Mouse (Mus musculus) macrophage (primary cell): ENCODE results near the gene Ccp110. TPM values are rescaled to one million over a fixed set of nuclear protein-coding genes. Genes with fewer than 3 reads are reported as not detected.

Experiments used
- H3K27ac ChIP-seq: fragments of 350-480 bp; formaldehyde crosslinking; 2 replicates; pipeline ENCODE4 v1.9.0; 2021
- H3K36me3 ChIP-seq: fragments of 350-480 bp; formaldehyde crosslinking; 2 replicates; pipeline ENCODE4 v1.9.0; 2021; ENCODE audit errors: inconsistent target
- H3K4me3 ChIP-seq: fragments of 350-480 bp; formaldehyde crosslinking; 2 replicates; pipeline ENCODE4 v1.9.0; 2021; ENCODE audit errors: inconsistent target
- H3K79me2 ChIP-seq: fragments of 350-480 bp; formaldehyde crosslinking; 2 replicates; pipeline ENCODE4 v1.9.0; 2021; ENCODE audit errors: inconsistent target
- WGBS: methylation state at CpG from one replicate; pipeline ENCODE4 v1.1.7; 2026; ENCODE audit warnings: inconsistent platforms; ENCODE audit not compliant: missing documents; 5-methylcytosine and 5-hydroxymethylcytosine counted together
- polyA plus RNA-seq: library from polyadenylated mRNA; stranded (reverse); fragments of 250-400 nt; gene quantifications from 3 replicates; pipeline ENCODE4 v1.2.4, GENCODE M21; 2018; ENCODE audit warnings: inconsistent platforms

The Ccp110 gene
- polyA plus RNA-seq, 1 experiment from 2014 or later = 3.7 TPM

- peaks cover 60% of the 10 kb centered on the region for H3K36me3 ChIP-seq
- WGBS = 99% methylated on average over 8 of the region's 8 CpGs
- H3K4me3 ChIP-seq = no peak overlapping the region
Measured at GRCm38 (mm10) chr7:118769208-118769607, 56.9 kb downstream of the Ccp110 start.

GRCm38 (mm10) chr7:118769655-118770054 is 57.3 kb downstream of the Ccp110 start:
- WGBS = 64% methylated on average over 1 of the region's 1 CpGs
- H3K4me3 ChIP-seq = no peak overlapping the region
- no peaks in the 10 kb centered on the region for H3K79me2 ChIP-seq
- peaks cover 60% of the 10 kb centered on the region for H3K36me3 ChIP-seq
- no peak overlapping the region for H3K27ac ChIP-seq

More at GRCm38 (mm10) chr7:118769208-118769607, 56.9 kb downstream of the Ccp110 start:
- no peaks in the 10 kb centered on the region for H3K79me2 ChIP-seq
- no peak overlapping the region for H3K27ac ChIP-seq

GRCm38 (mm10) chr7:118773027-118773426 is 60.7 kb downstream of the Ccp110 start:
- peaks cover 69% of the 10 kb centered on the region for H3K36me3 ChIP-seq

GRCm38 (mm10) chr7:118775991-118776390 is 63.6 kb downstream of the Ccp110 start:
- H3K79me2 ChIP-seq = no peaks in the 10 kb centered on the region
- H3K36me3 ChIP-seq = peaks cover 78% of the 10 kb centered on the region
- no peak overlapping the region for H3K4me3 ChIP-seq
- 100% methylated on average over 7 of the region's 7 CpGs for WGBS
- H3K27ac ChIP-seq = no peak overlapping the region

More at GRCm38 (mm10) chr7:118773027-118773426, 60.7 kb downstream of the Ccp110 start:
- no peak overlapping the region for H3K4me3 ChIP-seq
- no peak overlapping the region for H3K27ac ChIP-seq
- 92% methylated on average over 12 of the region's 12 CpGs for WGBS
- no peaks in the 10 kb centered on the region for H3K79me2 ChIP-seq

- WGBS = 92% methylated on average over 9 of the region's 9 CpGs
- Histone ChIP-seq H3K4me3 (no peak overlapping the region), H3K27ac (no peak overlapping the region), H3K79me2 (no peaks in the 10 kb centered on the region), H3K36me3 (peaks cover 79% of the 10 kb centered on the region)
Measured at GRCm38 (mm10) chr7:118776491-118776890, 64.1 kb downstream of the Ccp110 start.

- no peak overlapping the region for H3K4me3 ChIP-seq
- H3K36me3 ChIP-seq = peaks cover 81% of the 10 kb centered on the region
- 68% methylated on average over 10 of the region's 10 CpGs for WGBS
- peak overlapping the region; percentile 47 for H3K27ac ChIP-seq
- H3K79me2 ChIP-seq = no peaks in the 10 kb centered on the region
Measured at GRCm38 (mm10) chr7:118777598-118778394, 65.4 kb downstream of the Ccp110 start.

- peaks cover 83% of the 10 kb centered on the region for H3K36me3 ChIP-seq
- 88% methylated on average over 6 of the region's 6 CpGs for WGBS
- peak overlapping the region; percentile 47 for H3K27ac ChIP-seq
- no peaks in the 10 kb centered on the region; the same call in 1 of the 2 replicates for H3K79me2 ChIP-seq
- H3K4me3 ChIP-seq = no peak overlapping the region
Measured at GRCm38 (mm10) chr7:118778561-118778960, 66.2 kb downstream of the Ccp110 start.

GRCm38 (mm10) chr7:118783305-118784001 is 71.1 kb downstream of the Ccp110 start:
- Histone ChIP-seq H3K4me3 (no peak overlapping the region), H3K27ac (peak overlapping the region; percentile 88; the same call in 1 of the 2 replicates), H3K79me2 (no peaks in the 10 kb centered on the region; the same call in 1 of the 2 replicates), H3K36me3 (peaks cover 63% of the 10 kb centered on the region)
- 92% methylated on average over 10 of the region's 11 CpGs for WGBS

- Histone ChIP-seq H3K27ac (peak overlapping the region; percentile 88), H3K36me3 (peaks cover 68% of the 10 kb centered on the region; the same call in 1 of the 2 replicates), H3K4me3 (no peak overlapping the region), H3K79me2 (no peaks in the 10 kb centered on the region; the same call in 1 of the 2 replicates)
- WGBS = 94% methylated on average over 6 of the region's 6 CpGs
Measured at GRCm38 (mm10) chr7:118786091-118786490, 73.7 kb downstream of the Ccp110 start.

Other genes starting within 250 kb of the Ccp110 start
- gene Itpripl2, start 220.6 kb upstream of the Ccp110 start, polyA plus RNA-seq = 40.3 to 54.1 TPM (median 50.5 TPM) in 3 replicates
- 12.6 to 42.8 TPM (median 37.7 TPM) in 3 replicates for gene Coq7, start 179.2 kb upstream of the Ccp110 start, polyA plus RNA-seq
- not detected in 3 replicates for gene Tmc7, start 127.8 kb upstream of the Ccp110 start, polyA plus RNA-seq
- gene Tmc5, start 115.3 kb upstream of the Ccp110 start, polyA plus RNA-seq = not detected in 3 replicates
- gene Gde1, start 6.8 kb upstream of the Ccp110 start, polyA plus RNA-seq = 51.1 to 88.2 TPM (median 86.2 TPM) in 3 replicates
- gene Vps35l, start 27.7 kb downstream of the Ccp110 start, polyA plus RNA-seq = 93.8 to 123 TPM (median 106 TPM) in 3 replicates
- 1.2 to 2.7 TPM (median 1.6 TPM) in 3 replicates for gene Iqck, start 143.2 kb downstream of the Ccp110 start, polyA plus RNA-seq
- 29.4 to 58.4 TPM (median 42.2 TPM) in 3 replicates for gene Knop1, start 143.7 kb downstream of the Ccp110 start, polyA plus RNA-seq